Mouse (Mus musculus) liver, adult 2 months (tissue): ENCODE measurements around the gene Tor2a. TPM values are rescaled to one million over a fixed set of nuclear protein-coding genes. Genes with fewer than 3 reads are reported as not detected.

Experiments
- DNase-seq: peaks from one replicate; pipeline ENCODE4 v3.0.0-alpha.2; 2011; ENCODE audit warnings: low read depth, low spot score; ENCODE audit errors: extremely low read depth
- H3K27ac ChIP-seq: fragments of 200-500 bp; replicated peaks from 2 replicates; pipeline ENCODE4 v1.5.1; 2012; ENCODE audit warnings: low read depth, mild to moderate bottlenecking, control low read depth, inconsistent platforms, low read length; ENCODE audit not compliant: insufficient read depth
- H3K27me3 ChIP-seq: fragments of 200-500 bp; 2 replicates; pipeline ENCODE4 v1.6.1; 2012; ENCODE audit warnings: mild to moderate bottlenecking, moderate library complexity, low read length, inconsistent platforms; ENCODE audit not compliant: control insufficient read depth, insufficient read depth
- H3K36me3 ChIP-seq: fragments of 200-500 bp; 2 replicates; pipeline ENCODE4 v1.6.1; 2012; ENCODE audit warnings: low read length, inconsistent platforms; ENCODE audit not compliant: control insufficient read depth, insufficient read depth
- H3K4me1 ChIP-seq: fragments of 200-500 bp; 2 replicates; pipeline ENCODE4 v1.6.1; 2011; ENCODE audit warnings: low read length; ENCODE audit not compliant: control insufficient read depth, insufficient read depth
- H3K4me3 ChIP-seq: fragments of 200-500 bp; 2 replicates; pipeline ENCODE4 v1.5.1; 2011; ENCODE audit warnings: low read depth, mild to moderate bottlenecking, control low read depth, low read length, moderate library complexity; ENCODE audit not compliant: insufficient read depth
- H3K79me2 ChIP-seq: fragments of 200-500 bp; 2 replicates; pipeline ENCODE4 v1.6.1; 2012; ENCODE audit warnings: inconsistent platforms, mild to moderate bottlenecking, low read length, moderate library complexity; ENCODE audit not compliant: control insufficient read depth, insufficient read depth
- H3K9ac ChIP-seq: fragments of 200-500 bp; 2 replicates; pipeline ENCODE4 v1.6.1; 2012; ENCODE audit warnings: low read depth, mild to moderate bottlenecking, control low read depth, inconsistent platforms, low read length
- CTCF ChIP-seq: fragments of 200-500 bp; IDR thresholded peaks from 2 replicates; pipeline ENCODE4 v1.5.1; 2011; ENCODE audit warnings: low read depth, low read length, control low read depth
- POLR2A ChIP-seq: fragments of 200-500 bp; IDR thresholded peaks from 2 replicates; pipeline ENCODE4 v1.6.1; 2011; ENCODE audit warnings: low read length, control low read depth; ENCODE audit not compliant: insufficient read depth; ENCODE audit errors: extremely low read depth
- WGBS: fragments of 180-500 bp; shearing (Covaris S2); methylation state at CpG from one replicate; pipeline ENCODE4 v1.1.7; 2018; 5-methylcytosine and 5-hydroxymethylcytosine counted together
- polyA plus RNA-seq: library from polyadenylated mRNA; depleted of rRNA; stranded (reverse); fragments of >200 nt; gene quantifications from 2 replicates; pipeline ENCODE4 v1.2.3, GENCODE M21; 2012
- total RNA-seq: library from RNA; depleted of rRNA; stranded (reverse); fragments of >200 nt; gene quantifications from 2 replicates; pipeline ENCODE4 v1.2.3, GENCODE M21; 2014

Gene Tor2a
- total and polyA plus RNA-seq, 2 experiments = 26.6 to 72.6 TPM

DNA sequence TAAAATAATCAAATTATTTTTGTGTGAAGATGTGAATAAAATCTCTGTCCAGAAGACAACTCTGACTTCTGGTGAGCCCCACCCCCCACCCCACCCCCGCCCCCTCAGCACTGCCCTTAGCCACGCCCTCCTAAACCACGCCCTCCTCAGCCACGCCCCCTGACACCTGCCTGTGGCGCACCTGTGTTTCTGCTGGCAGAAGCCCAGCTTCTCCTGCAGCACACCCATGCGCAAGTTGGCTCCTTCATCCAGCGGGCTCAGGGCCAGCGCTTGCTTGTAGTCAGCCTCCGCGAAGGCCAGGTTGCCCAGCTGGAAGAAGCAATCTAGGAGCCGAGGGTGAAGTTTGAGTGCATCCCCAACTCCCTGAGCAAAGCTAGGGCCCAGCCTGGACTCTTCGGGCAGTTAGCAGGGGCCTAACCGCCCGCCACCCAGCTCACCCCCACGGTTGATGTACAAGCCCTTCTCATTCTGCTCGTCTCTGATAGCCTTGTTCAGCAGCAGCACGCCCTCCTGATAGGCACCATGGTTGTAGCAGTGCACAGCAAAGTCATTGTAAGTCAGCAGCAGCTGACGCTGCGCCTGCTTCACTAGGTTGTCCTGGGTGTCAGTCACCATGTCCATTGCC is 11.7 kb downstream of the Tor2a start:
- no peaks in the 10 kb centered on the region for H3K79me2 ChIP-seq
- H3K4me1 ChIP-seq = peaks cover 5% of the 10 kb centered on the region
- TF ChIP-seq CTCF (no peak), POLR2A (no peak)
- no peaks in the 10 kb centered on the region for H3K36me3 ChIP-seq
- H3K4me3 ChIP-seq = no peak overlapping the region
- DNase-seq = no peak
- H3K27ac ChIP-seq = no peak overlapping the region
- no peak overlapping the region for H3K9ac ChIP-seq
- 72% methylated on average over 19 of the region's 19 CpGs for WGBS
- H3K27me3 ChIP-seq = no peaks in the 10 kb centered on the region

DNA sequence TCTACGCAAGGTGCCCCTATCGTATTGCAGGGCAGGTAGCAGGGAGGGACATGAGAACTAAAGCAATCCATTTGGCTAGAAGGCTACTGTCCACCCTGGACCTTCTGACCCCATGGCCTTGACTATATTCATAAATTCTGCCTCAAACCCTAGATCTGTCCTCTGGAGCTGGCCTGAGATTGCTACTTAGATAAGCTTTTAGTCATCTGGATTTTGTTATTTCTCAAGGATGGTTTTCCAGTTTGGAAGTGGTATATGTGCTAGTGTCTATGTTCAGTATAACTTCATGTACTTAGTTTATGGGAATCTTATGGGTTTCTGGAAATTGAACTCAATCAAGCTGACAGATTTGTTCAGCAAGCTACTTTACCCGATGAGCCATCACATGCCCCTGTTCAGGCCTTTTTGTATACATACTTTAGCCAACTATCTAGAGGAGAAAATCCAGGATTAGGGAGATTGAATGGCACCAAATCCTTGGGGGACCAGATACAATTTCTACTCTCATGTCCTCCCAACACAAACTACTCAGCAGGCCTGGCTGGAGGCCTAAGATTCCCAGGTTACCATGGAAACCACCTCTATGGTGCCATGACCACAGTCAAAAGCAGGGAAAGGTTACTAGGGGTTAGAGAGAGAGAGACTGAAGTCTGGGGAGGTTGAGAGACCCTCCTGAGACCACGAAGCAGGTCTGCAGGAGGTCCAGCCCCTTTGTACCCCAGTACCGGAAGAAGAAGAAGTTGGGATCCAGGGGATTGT is 12.5 kb downstream of the Tor2a start:
- WGBS = 92% methylated on average over 5 of the region's 5 CpGs
- Histone ChIP-seq H3K36me3 (no peaks in the 10 kb centered on the region), H3K79me2 (no peaks in the 10 kb centered on the region), H3K27me3 (no peaks in the 10 kb centered on the region), H3K27ac (no peak overlapping the region), H3K4me1 (peaks cover 5% of the 10 kb centered on the region), H3K9ac (no peak overlapping the region), H3K4me3 (no peak overlapping the region)
- DNase-seq = no peak
- TF ChIP-seq POLR2A = no peak
- no peak for TF ChIP-seq CTCF

DNA sequence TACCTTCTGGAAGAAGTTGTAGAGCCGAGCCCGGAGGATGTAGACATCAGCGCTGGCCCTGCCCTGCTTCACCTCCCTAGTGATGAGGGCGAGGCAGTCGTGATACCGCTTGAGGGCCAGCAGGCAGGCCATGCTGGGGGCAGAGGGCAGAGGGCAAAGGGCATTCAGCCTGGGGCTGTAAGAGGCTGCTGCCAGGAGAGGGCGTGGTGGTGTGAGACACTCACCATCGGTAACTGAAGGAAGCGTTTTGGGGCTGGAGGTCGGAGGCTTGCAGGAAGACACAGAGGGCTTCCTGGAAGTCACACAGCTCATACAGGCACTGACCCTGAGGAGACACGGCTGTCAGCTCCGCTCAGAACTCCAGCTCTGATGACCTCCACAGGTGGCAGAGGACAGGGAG is 14.9 kb downstream of the Tor2a start:
- H3K27me3 ChIP-seq = no peaks in the 10 kb centered on the region
- WGBS = 23% methylated on average over 12 of the region's 12 CpGs
- no peaks in the 10 kb centered on the region for H3K36me3 ChIP-seq
- H3K4me3 ChIP-seq = no peak overlapping the region
- TF ChIP-seq CTCF (peak; percentile 62), POLR2A (no peak)
- no peaks in the 10 kb centered on the region for H3K79me2 ChIP-seq
- peak; percentile 68 for DNase-seq
- H3K4me1 ChIP-seq = peaks cover 5% of the 10 kb centered on the region
- no peak overlapping the region for H3K27ac ChIP-seq
- no peak overlapping the region for H3K9ac ChIP-seq

DNA sequence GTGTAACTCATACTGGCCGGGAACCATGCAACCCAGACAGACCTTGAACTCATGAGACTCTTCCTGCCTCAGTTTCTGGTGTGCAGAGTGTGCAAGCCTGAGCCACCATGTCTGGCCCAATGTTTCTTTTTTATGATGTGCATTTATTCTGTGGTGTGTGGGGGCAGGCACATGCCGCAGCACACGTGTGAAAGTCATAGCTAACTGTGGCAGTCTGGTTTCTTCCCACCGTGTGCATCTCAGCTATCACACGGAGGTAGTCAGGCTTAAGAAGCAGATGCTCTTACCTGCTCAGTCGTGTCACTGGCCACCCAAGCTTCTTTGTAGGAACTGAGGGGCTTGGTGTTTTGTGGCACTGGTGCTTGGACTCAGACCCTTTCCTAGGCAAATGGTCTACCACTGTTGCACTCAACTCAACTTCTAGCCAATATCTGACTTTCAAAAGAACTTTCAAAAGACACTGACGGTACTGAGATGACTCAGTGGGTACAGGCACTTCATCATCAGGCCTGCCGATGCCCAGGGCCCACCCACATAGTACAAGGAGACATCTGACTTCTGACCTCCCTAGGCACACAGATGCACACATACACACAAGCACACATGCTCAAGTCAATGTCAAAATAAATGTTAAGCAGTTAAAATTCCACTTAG is 15.7 kb downstream of the Tor2a start:
- H3K9ac ChIP-seq = no peak overlapping the region
- no peak overlapping the region for H3K27ac ChIP-seq
- H3K79me2 ChIP-seq = no peaks in the 10 kb centered on the region
- WGBS = 90% methylated on average over 8 of the region's 8 CpGs
- no peak for DNase-seq
- no peaks in the 10 kb centered on the region for H3K27me3 ChIP-seq
- H3K4me3 ChIP-seq = no peak overlapping the region
- TF ChIP-seq POLR2A (no peak), CTCF (no peak)
- H3K4me1 ChIP-seq = peaks cover 5% of the 10 kb centered on the region
- H3K36me3 ChIP-seq = no peaks in the 10 kb centered on the region

DNA sequence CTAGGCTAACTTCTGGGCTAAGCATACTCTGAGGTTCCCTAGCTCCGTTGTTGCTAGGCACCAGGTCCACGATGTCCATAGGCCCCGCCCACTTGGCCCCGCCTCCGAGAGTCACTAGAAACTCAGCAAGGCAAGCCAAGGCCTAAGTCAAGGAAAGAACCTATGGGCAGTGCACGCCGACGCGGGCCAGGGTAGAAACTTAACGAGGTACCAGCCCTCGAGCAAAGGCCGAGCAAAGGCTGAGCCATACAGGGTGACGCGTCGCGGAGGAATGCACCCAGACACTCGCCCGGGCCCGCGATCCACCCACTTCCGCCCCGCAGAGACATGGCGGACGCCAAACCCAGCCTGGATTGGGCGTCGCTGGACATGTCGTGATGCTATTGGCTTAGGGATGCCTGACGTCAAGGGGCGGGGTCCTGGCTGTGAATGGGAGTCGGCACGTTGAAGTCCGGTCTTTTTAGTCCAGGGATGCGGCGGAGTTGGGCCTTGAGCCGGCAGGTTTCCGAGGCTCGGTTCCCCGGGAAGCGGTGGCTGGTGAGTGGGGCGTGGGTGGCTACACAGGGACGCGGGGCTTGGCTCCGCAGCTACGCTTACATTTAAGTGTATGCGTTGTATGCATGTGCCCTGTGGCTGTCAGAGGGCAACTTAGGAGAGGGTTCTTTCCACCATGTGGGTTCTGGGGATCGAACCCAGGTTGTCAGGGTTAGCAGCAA is 18.5 kb downstream of the Tor2a start, which contains the start of the genes Ttc16 and Ptrh1:
Gene Ttc16, minus strand, starts transcription at position 275 of the 716 bp plus-strand sequence.
Gene Ptrh1, plus strand, starts transcription at position 428 of the 716 bp plus-strand sequence.
- no peaks in the 10 kb centered on the region for H3K36me3 ChIP-seq
- H3K27ac ChIP-seq = peak within 1 kb of the TSS; percentile 51
- WGBS = under 1% methylated on average over 46 of the region's 46 CpGs
- H3K9ac ChIP-seq = peak within 1 kb of the TSS; percentile 41
- H3K79me2 ChIP-seq = no peaks in the 10 kb centered on the region
- peak; percentile 88 for DNase-seq
- TF ChIP-seq CTCF = no peak
- no peak for TF ChIP-seq POLR2A
- H3K27me3 ChIP-seq = no peaks in the 10 kb centered on the region
- H3K4me3 ChIP-seq = peak within 1 kb of the TSS; percentile 59
- peaks cover 5% of the 10 kb centered on the region for H3K4me1 ChIP-seq
